Mouse (Mus musculus) right cerebral cortex, postnatal 14 days (tissue): Measurements from ENCODE around the gene Clec4g.
"Not testable (repeated sequence)": the region's sequence is repeated elsewhere in the genome, so short reads cannot be mapped to it uniquely, and the experiment has no call there.

ENCODE experiments used
- DNase-seq: peaks from one replicate; pipeline ENCODE4 v3.0.0; 2022

Clec4g gene

GRCm38 (mm10) chr8:3720551-3720950 is at the start of gene Clec4g:
Clec4g (minus strand) TSS chr8:3720651.
- DNase-seq, result no peak

DNA sequence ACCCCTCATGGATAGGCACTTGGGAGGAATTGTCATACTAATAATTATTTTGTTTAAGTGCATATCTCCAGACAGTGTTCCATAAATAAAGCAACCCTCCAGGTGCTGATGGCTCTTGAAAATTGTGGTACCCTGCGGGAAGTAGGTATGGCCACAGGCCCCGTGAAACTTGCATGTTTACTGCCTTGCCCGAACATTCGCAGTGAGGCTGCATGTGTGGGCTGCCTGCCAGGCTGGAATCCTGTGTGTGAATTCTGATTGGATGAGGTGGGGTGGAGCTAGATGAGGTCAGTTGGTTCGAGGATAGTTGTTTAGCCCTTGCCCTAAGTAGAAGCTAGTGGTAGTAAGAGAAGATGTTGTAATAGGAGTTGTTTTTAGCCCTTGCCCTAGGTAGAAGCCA is 48.2 kb upstream of the Clec4g start:
- DNase-seq, result not testable (repeated sequence)

- peak; percentile 68 for DNase-seq
Observed at GRCm38 (mm10) chr8:3754261-3754850, 33.9 kb upstream of the Clec4g start.

- no peak for DNase-seq
Observed at GRCm38 (mm10) chr8:3748761-3749160, 28.3 kb upstream of the Clec4g start, which contains the start of gene Cd209a. Cd209a (minus strand) TSS chr8:3748984.

- DNase-seq, result no peak
Observed at GRCm38 (mm10) chr8:3736947-3737346, 16.5 kb upstream of the Clec4g start.

- DNase-seq, result no peak
Observed at GRCm38 (mm10) chr8:3735599-3735998, 15.1 kb upstream of the Clec4g start.

GRCm38 (mm10) chr8:3734084-3734483 is 13.6 kb upstream of the Clec4g start:
- DNase-seq, result no peak

- DNase-seq, result no peak
Observed at GRCm38 (mm10) chr8:3721041-3721440, 590 bp upstream of the Clec4g start.

GRCm38 (mm10) chr8:3718559-3718958 is 1.9 kb downstream of the Clec4g start:
- peak; percentile 71 for DNase-seq

DNA sequence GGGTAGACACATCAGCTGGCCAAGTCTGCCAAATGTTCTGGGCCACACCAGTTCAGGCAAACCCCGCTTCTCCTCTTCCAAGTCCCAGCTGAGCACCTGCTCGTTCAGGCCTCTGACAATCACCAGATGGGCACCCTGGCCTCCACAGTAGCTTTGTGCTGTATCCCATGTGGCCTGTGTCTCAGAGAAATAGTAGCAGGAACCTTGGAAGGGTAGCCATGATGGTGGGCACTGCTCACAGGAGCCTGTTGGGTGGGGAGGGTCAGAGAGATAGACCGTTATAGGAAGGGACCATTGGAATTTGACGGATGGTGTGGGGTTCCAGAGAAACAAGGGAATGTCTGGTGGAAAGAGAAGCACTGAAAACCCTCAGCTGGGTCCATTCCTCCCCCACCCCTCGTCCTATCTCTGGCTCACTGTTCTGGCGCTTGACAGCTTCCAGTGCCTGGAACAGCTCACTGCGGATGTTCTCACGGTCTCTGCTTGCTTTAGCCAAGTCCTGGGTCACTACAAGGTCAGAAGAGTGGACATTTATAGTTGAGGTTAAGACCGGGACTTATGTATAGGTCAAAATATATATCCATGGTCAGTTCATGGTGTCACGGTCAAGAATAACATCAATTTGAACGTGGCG is 3.0 kb downstream of the Clec4g start:
- DNase-seq, result no peak

GRCm38 (mm10) chr8:3711646-3712045 is 8.8 kb downstream of the Clec4g start:
- DNase-seq, result no peak

GRCm38 (mm10) chr8:3710312-3710711 is 10.1 kb downstream of the Clec4g start:
- no peak for DNase-seq

GRCm38 (mm10) chr8:3707611-3708010 is 12.8 kb downstream of the Clec4g start:
- no peak for DNase-seq

- DNase-seq, result peak; percentile 22
Observed at GRCm38 (mm10) chr8:3705711-3706110, 14.7 kb downstream of the Clec4g start.

- no peak for DNase-seq
Observed at GRCm38 (mm10) chr8:3701491-3701890, 19.0 kb downstream of the Clec4g start.

DNA sequence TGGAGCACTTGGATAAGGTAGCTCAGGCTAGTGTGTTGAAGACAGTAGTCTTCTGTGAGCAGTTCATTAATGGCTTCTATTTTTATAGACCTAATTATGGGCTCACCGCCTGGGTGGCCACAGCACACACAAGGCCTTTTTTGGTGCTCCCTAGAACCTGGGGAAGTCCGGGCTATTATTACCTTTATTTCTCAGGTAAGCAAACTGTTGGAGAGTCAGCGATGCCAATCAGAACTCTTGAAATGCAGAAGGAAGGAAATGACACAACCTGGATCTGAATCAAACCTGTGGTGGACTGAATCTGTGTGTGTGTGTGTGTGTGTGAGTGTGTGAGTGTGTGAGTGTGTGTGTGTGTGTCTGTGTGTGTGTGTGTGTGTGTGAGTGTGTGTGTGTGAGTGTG is 26.3 kb downstream of the Clec4g start, which contains the start of gene Fcer2a:
Fcer2a (minus strand) TSS at position 55 of the 400 bp plus-strand sequence.
- no peak for DNase-seq

GRCm38 (mm10) chr8:3690774-3691173 is 29.7 kb downstream of the Clec4g start:
- DNase-seq, result no peak

- no peak for DNase-seq
Observed at GRCm38 (mm10) chr8:3687537-3687936, 32.9 kb downstream of the Clec4g start.

DNA sequence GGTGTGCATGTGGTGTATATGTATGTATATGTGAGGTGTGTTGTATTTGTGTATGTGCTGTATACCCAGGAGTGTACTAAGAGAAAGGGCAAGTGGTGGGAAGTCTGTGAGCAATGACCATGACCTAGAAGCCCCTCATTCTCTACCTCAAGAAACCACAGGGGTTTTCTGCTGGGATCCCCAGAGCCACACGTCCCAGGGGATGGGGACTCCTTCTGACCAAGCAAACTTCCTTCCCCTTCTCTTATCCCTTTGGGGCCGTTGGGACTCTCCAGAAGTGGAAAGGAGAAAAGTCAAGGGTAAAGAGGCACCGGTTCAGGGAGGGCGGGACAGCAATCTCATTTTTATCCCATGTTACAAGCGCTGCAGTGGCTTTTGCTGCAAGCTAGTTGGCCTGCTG is 35.0 kb downstream of the Clec4g start:
- no peak for DNase-seq

GRCm38 (mm10) chr8:3684530-3684929 is 35.9 kb downstream of the Clec4g start:
- no peak for DNase-seq

DNA sequence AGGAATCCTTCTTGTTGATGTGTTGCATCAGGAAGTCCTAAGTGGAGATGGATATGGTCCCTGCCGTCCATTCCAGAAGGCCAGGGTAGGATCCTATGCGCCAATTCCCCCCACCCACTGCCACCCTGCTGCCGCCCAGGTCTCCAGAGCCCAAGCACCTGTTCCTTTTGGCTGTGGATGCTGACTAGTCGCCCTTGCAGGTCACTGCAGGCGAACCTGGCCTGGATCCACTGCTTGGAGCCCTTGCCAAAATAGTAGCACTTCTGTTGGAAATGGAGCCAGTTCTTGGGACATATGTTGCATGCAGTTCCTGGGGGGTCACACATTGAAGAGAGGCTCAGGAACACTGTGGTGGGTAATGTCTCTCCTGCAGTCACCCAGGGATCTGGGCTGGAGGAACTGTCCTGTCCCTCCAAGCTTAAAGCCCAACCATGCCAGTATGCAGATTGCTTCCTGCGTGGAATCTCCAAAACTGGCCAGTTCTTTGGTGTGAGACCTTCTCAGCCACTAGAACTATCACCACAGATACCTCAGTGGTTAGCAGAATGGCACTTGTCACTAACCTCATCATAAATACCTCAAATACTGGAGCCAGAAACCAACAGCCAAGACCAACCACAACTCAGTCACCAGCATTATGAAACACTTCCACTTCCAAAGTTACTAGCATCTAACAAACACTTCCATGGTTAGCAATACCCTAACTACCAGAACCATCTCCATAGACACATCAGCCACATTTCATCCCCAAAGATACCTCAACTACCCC is 36.9 kb downstream of the Clec4g start:
- no peak for DNase-seq

GRCm38 (mm10) chr8:3682435-3682834 is 38.0 kb downstream of the Clec4g start:
- no peak for DNase-seq

GRCm38 (mm10) chr8:3679656-3680055 is 40.8 kb downstream of the Clec4g start:
- no peak for DNase-seq

- DNase-seq, result no peak
Observed at GRCm38 (mm10) chr8:3679236-3679635, 41.2 kb downstream of the Clec4g start.
